Mouse (Mus musculus) heart, embryonic 14.5 days (tissue): ENCODE measurements at regions not wholly inside any gene's neighbourhood (a gene's known extent, or its start where the extent isn't known, plus 50 kb on each side); places are given as distances from the start of the nearest gene placed in this dataset.

ENCODE experiments used
- ATAC-seq: fragments of 200-750 bp; cut with Nextera tagmentation; 2 replicates; pipeline ENCODE4 v1.8.0; 2017; ENCODE audit warnings: low read depth, moderate TSS enrichment; ENCODE audit not compliant: insufficient number of reproducible peaks, insufficient read depth, low FRiP score
- H3K27ac ChIP-seq, 2 experiments: fragments of 200-500 bp in 1 of 2; fragments of 300-500 bp in 1 of 2; sonication (generic) in 1 of 2; replicated peaks in 1 of 2; 2 replicates each; pipeline ENCODE4 v1.5.1; 2012 to 2014; ENCODE audit warnings: low read depth in 2 of 2, low read length in 2 of 2, control low read depth in 1 of 2, mild to moderate bottlenecking in 1 of 2, mixed read lengths in 1 of 2; ENCODE audit not compliant: control insufficient read depth in 1 of 2, insufficient read depth in 1 of 2
- H3K27me3 ChIP-seq: fragments of 300-500 bp; sonication (generic); 2 replicates; pipeline ENCODE4 v1.6.1; 2014; ENCODE audit warnings: mild to moderate bottlenecking, low read length, control low read depth; ENCODE audit not compliant: control insufficient read depth, insufficient read depth
- H3K36me3 ChIP-seq: fragments of 300-500 bp; sonication (generic); 2 replicates; pipeline ENCODE4 v1.6.1; 2014; ENCODE audit warnings: mild to moderate bottlenecking, control low read depth, low read length, mixed read lengths; ENCODE audit not compliant: control insufficient read depth, insufficient read depth
- H3K4me1 ChIP-seq, 2 experiments: fragments of 200-500 bp in 1 of 2; fragments of 300-500 bp in 1 of 2; sonication (generic) in 1 of 2; 2 replicates each; pipeline ENCODE4 v1.6.1; 2012 to 2014; ENCODE audit warnings: low read length in 2 of 2, control low read depth in 1 of 2, mixed read lengths in 1 of 2; ENCODE audit not compliant: control insufficient read depth in 2 of 2, insufficient read depth in 2 of 2
- H3K4me2 ChIP-seq: fragments of 300-500 bp; sonication (generic); 2 replicates; pipeline ENCODE4 v1.6.1; 2014; ENCODE audit warnings: mild to moderate bottlenecking, low read length
- H3K4me3 ChIP-seq, 2 experiments: fragments of 200-500 bp in 1 of 2; fragments of 300-500 bp in 1 of 2; sonication (generic) in 1 of 2; 2 replicates each; pipeline ENCODE4 v1.5.1; 2012 to 2014; ENCODE audit warnings: low read length in 2 of 2, mild to moderate bottlenecking in 2 of 2, control low read depth in 1 of 2, low read depth in 1 of 2, moderate library complexity in 1 of 2; ENCODE audit not compliant: control insufficient read depth in 1 of 2, insufficient read depth in 1 of 2
- H3K9ac ChIP-seq: fragments of 300-500 bp; sonication (generic); 2 replicates; pipeline ENCODE4 v1.6.1; 2014; ENCODE audit warnings: mild to moderate bottlenecking, low read length
- H3K9me3 ChIP-seq: fragments of 300-500 bp; sonication (generic); 2 replicates; pipeline ENCODE4 v1.6.1; 2016; ENCODE audit warnings: low read length, control low read depth; ENCODE audit not compliant: control insufficient read depth
- WGBS: fragments of 180-500 bp; shearing (Covaris S2); extraction: QIAGEN DNeasy Blood & Tissue Kit; methylation state at CpG from one replicate; pipeline ENCODE4 v1.1.7; 2014; 5-methylcytosine and 5-hydroxymethylcytosine counted together

DNA sequence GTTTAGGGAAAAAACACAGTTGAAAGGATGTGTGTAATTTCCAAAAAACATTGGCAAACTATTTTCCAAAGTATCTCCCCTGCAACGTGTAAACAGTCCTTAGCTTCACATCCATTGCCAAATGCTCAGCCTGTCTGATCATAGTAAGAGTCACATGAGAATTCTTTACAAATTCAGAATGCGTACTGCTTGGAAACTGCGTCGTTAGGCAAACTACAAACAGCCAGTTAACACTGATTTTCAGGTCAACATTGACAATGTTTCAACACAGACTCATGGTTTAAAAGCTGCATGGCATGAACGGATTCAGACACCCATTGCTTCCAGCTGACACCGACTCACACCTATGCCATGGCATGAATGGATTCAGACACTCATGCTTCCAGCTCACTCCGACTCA lies 137.0 kb upstream of the Tcf21 start:
- no peak overlapping the region for H3K4me3 ChIP-seq
- WGBS: 82% methylated on average over 7 of the region's 7 CpGs
- no peaks in the 10 kb centered on the region for H3K27me3 ChIP-seq
- H3K4me2 ChIP-seq: no peak overlapping the region
- no peak overlapping the region for H3K27ac ChIP-seq
- no peaks in the 10 kb centered on the region for H3K36me3 ChIP-seq
- no peaks in the 10 kb centered on the region for H3K9me3 ChIP-seq
- no peaks in the 10 kb centered on the region for H3K4me1 ChIP-seq
- no peak overlapping the region for H3K9ac ChIP-seq
- ATAC-seq: no peak

- Histone ChIP-seq H3K27me3 (no peaks in the 10 kb centered on the region), H3K9me3 (no peaks in the 10 kb centered on the region), H3K36me3 (no peaks in the 10 kb centered on the region), H3K27ac (no peak overlapping the region), H3K4me2 (no peak overlapping the region), H3K9ac (no peak overlapping the region), H3K4me1 (no peaks in the 10 kb centered on the region), H3K4me3 (no peak overlapping the region)
- 60% methylated on average over 6 of the region's 6 CpGs for WGBS
- no peak for ATAC-seq
These were observed 133.3 kb upstream of the Tcf21 start for GRCm38 (mm10) chr10:22953283-22953682.

DNA sequence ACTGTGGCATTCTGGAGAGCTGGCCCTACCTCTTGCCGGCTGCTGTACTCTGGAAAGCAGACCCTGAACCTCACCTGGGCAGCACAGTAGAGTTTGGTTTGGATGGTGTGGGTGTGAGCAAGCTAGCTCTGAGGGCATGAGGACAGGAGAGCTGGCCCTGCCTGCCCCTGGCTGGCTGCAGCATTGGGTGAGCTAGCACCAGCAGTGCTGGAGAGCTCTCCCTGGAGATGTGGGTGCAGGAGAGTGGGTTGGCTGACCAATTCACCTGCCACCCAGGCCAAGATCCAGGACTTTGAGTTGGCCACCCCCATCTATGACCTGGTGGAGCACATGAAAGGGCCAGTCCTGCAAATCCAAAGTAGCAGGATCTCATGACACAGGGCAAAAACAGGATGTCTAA lies 124.3 kb upstream of the Tcf21 start:
- Histone ChIP-seq H3K4me1 (no peaks in the 10 kb centered on the region), H3K36me3 (no peaks in the 10 kb centered on the region), H3K9ac (no peak overlapping the region), H3K9me3 (no peaks in the 10 kb centered on the region), H3K27ac (no peak overlapping the region), H3K4me2 (no peak overlapping the region), H3K27me3 (no peaks in the 10 kb centered on the region), H3K4me3 (no peak overlapping the region)
- 81% methylated on average over 1 of the region's 1 CpGs for WGBS
- no peak for ATAC-seq

- 84% methylated on average over 8 of the region's 8 CpGs for WGBS
- no peaks in the 10 kb centered on the region for H3K27me3 ChIP-seq
- no peak overlapping the region for H3K27ac ChIP-seq
- no peak overlapping the region for H3K4me3 ChIP-seq
- ATAC-seq: no peak
- no peak overlapping the region for H3K9ac ChIP-seq
- H3K4me2 ChIP-seq: no peak overlapping the region
- no peaks in the 10 kb centered on the region for H3K9me3 ChIP-seq
- no peaks in the 10 kb centered on the region for H3K36me3 ChIP-seq
- no peaks in the 10 kb centered on the region; a peak in 1 of 4 replicates for H3K4me1 ChIP-seq
These were observed 108.0 kb upstream of the Tcf21 start for GRCm38 (mm10) chr10:22927977-22928376.

DNA sequence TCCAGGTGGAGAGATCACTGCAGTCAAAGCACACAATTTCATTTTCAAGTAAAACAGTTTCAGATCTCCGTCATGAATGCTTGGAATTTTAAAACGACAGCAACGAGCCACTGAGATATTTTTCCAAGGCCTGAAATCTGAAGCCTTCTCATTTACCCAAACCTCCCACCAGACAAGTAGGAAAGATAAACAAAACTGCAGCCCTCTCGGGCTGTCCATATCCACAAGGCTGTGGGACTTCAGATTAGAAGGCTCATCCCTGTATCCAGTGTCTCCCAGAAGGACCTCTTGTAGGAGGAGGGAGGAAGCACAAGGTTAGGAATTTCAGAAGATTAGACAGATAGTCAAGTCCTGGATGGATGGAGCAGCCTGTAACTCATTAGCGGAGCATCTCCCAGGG lies 106.1 kb upstream of the Tcf21 start:
- Histone ChIP-seq H3K27ac (no peak overlapping the region), H3K27me3 (no peaks in the 10 kb centered on the region), H3K4me3 (no peak overlapping the region), H3K36me3 (no peaks in the 10 kb centered on the region), H3K4me2 (no peak overlapping the region), H3K9me3 (no peaks in the 10 kb centered on the region), H3K4me1 (no peaks in the 10 kb centered on the region; a peak in 1 of 4 replicates), H3K9ac (no peak overlapping the region)
- no peak for ATAC-seq
- 19% methylated on average over 5 of the region's 5 CpGs for WGBS

GRCm38 (mm10) chr10:22921035-22921965 lies 101.3 kb upstream of the Tcf21 start:
- Histone ChIP-seq H3K9ac (no peak overlapping the region), H3K4me1 (no peaks in the 10 kb centered on the region; a peak in 1 of 4 replicates), H3K4me2 (no peak overlapping the region), H3K36me3 (no peaks in the 10 kb centered on the region), H3K4me3 (no peak overlapping the region), H3K27me3 (no peaks in the 10 kb centered on the region), H3K9me3 (no peaks in the 10 kb centered on the region), H3K27ac (peak overlapping the region; percentile 21 to 33; a peak in 1 of 4 replicates)
- ATAC-seq: no peak
- 58% methylated on average over 11 of the region's 11 CpGs for WGBS

DNA sequence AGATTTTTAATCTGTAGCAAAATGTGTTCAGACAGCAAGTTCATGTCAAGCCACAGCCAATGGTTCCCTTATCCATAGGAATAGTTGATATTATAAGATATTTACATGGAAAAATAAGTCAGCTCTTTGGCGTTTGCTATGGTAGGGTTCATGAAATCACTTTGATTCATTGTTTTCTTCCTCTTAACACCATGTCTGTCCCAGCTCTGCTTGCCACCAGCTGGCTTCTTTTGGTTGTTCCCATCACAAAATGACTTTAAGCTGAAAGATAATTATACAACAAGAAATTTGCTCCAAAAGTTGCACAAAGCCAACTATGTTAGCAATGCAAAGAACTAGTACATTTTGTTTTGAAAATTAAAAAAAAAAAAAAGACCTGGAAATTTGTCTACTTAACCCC lies 99.9 kb upstream of the Tcf21 start:
- no peaks in the 10 kb centered on the region for H3K36me3 ChIP-seq
- no peaks in the 10 kb centered on the region for H3K4me1 ChIP-seq
- H3K27me3 ChIP-seq: no peaks in the 10 kb centered on the region
- H3K4me2 ChIP-seq: no peak overlapping the region
- WGBS: 64% methylated on average over 1 of the region's 1 CpGs
- H3K4me3 ChIP-seq: no peak overlapping the region
- no peak overlapping the region for H3K27ac ChIP-seq
- H3K9me3 ChIP-seq: no peaks in the 10 kb centered on the region
- no peak overlapping the region for H3K9ac ChIP-seq
- ATAC-seq: no peak

- WGBS: 100% methylated on average over 1 of the region's 1 CpGs
- no peak overlapping the region for H3K4me2 ChIP-seq
- H3K36me3 ChIP-seq: no peaks in the 10 kb centered on the region
- no peak overlapping the region for H3K27ac ChIP-seq
- ATAC-seq: no peak
- H3K27me3 ChIP-seq: no peaks in the 10 kb centered on the region
- no peak overlapping the region for H3K9ac ChIP-seq
- H3K4me3 ChIP-seq: no peak overlapping the region
- no peaks in the 10 kb centered on the region for H3K9me3 ChIP-seq
- H3K4me1 ChIP-seq: no peaks in the 10 kb centered on the region
These were observed 97.8 kb upstream of the Tcf21 start for GRCm38 (mm10) chr10:22917797-22918196.
